Mouse (Mus musculus) embryonic fibroblast, embryonic 13.5 days (primary cell): ENCODE measurements around the gene Pcdh9.

Source experiments
- CTCF ChIP-seq: IDR thresholded peaks from 2 replicates; pipeline ENCODE4 v1.5.1; 2011; ENCODE audit warnings: mild to moderate bottlenecking, control low read depth, low read length, moderate library complexity, borderline replicate concordance; ENCODE audit not compliant: insufficient read depth
- POLR2A ChIP-seq: IDR thresholded peaks from 2 replicates; pipeline ENCODE4 v1.6.1; 2011; ENCODE audit warnings: low read depth, mild to moderate bottlenecking, control low read depth, low read length, moderate library complexity

- no peak for TF ChIP-seq CTCF
- no peak for TF ChIP-seq POLR2A
Observed at GRCm38 (mm10) chr14:93818845-93819244, 71.6 kb downstream of the Pcdh9 start.
